Mouse (Mus musculus) CH12.LX (cell line): ENCODE results near the gene Mfap3.

Experiments
- CHD1 ChIP-seq: IDR thresholded peaks from 2 replicates; pipeline ENCODE4 v1.6.1; 2012; ENCODE audit warnings: low read depth, low read length, improper control_type of control experiment, inconsistent platforms
- CTCF ChIP-seq, 2 experiments: IDR thresholded peaks in 1 of 2; conservative IDR thresholded peaks in 1 of 2; 2 replicates each; pipeline ENCODE4 v1.5.1; 2011 to 2012; ENCODE audit warnings: low read depth in 2 of 2, low read length in 2 of 2, improper control_type of control experiment in 1 of 2, inconsistent platforms in 1 of 2, mild to moderate bottlenecking in 1 of 2, moderate library complexity in 1 of 2
- EP300 ChIP-seq: IDR thresholded peaks from 2 replicates; pipeline ENCODE4 v1.6.1; 2011; ENCODE audit warnings: low read length, improper control_type of control experiment
- HCFC1 ChIP-seq: IDR thresholded peaks from 2 replicates; pipeline ENCODE4 v1.6.1; 2012; ENCODE audit warnings: low read depth, mild to moderate bottlenecking, inconsistent platforms, low read length, improper control_type of control experiment
- JUND ChIP-seq: conservative IDR thresholded peaks from 2 replicates; pipeline ENCODE4 v1.6.1; 2011; ENCODE audit warnings: low read depth, low read length, improper control_type of control experiment
- MXI1 ChIP-seq: IDR thresholded peaks from 2 replicates; pipeline ENCODE4 v1.6.1; 2011; ENCODE audit warnings: mild to moderate bottlenecking, low read depth, low read length, improper control_type of control experiment
- POLR2A ChIP-seq: IDR thresholded peaks from 2 replicates; pipeline ENCODE4 v1.6.1; 2011; ENCODE audit warnings: low read depth, mild to moderate bottlenecking, improper control_type of control experiment, low read length
- RAD21 ChIP-seq: IDR thresholded peaks from 2 replicates; pipeline ENCODE4 v1.6.1; 2011; ENCODE audit warnings: low read depth, mild to moderate bottlenecking, low read length, improper control_type of control experiment, moderate library complexity
- TCF12 ChIP-seq: IDR thresholded peaks from 2 replicates; pipeline ENCODE4 v1.6.1; 2014; ENCODE audit warnings: low read depth, mild to moderate bottlenecking, inconsistent platforms, low read length, improper control_type of control experiment
- USF1 ChIP-seq: IDR thresholded peaks from 2 replicates; pipeline ENCODE4 v1.6.1; 2014; ENCODE audit warnings: low read depth, mild to moderate bottlenecking, inconsistent platforms, low read length, improper control_type of control experiment
- ZNF384 ChIP-seq: IDR thresholded peaks from 2 replicates; pipeline ENCODE4 v1.6.1; 2012; ENCODE audit warnings: low read depth, low read length, improper control_type of control experiment, inconsistent platforms

GRCm38 (mm10) chr11:57525900-57526299 lies 7.4 kb downstream of the Mfap3 start:
- TF ChIP-seq CHD1 (no peak), ZNF384 (no peak), EP300 (no peak), CTCF (conservative IDR thresholded peaks at IDR 0.05 in 1 of 2, IDR thresholded peaks at IDR 0.05 in 1 of 2; ENCODE audit: low read depth in 2 of 2, low read length in 2 of 2) (no peak), POLR2A (no peak), USF1 (no peak), MXI1 (no peak), TCF12 (no peak), RAD21 (no peak), JUND (no peak), HCFC1 (no peak)
